Mouse (Mus musculus) MEL (cell line): ENCODE data around the gene Sh3bp4. TPM values are rescaled to one million over a fixed set of nuclear protein-coding genes. Genes with fewer than 3 reads are reported as not detected.

ENCODE experiments used
- DNase-seq: peaks from one replicate; pipeline ENCODE4 v3.0.0; 2011; ENCODE audit warnings: low read depth, low spot score
- H3K27ac ChIP-seq: 2 replicates; pipeline ENCODE4 v1.5.1; 2012; ENCODE audit warnings: low read depth, mild to moderate bottlenecking, control low read depth, low read length, moderate library complexity; ENCODE audit not compliant: control insufficient read depth
- H3K27me3 ChIP-seq, 2 experiments: fragments of 150-350 bp in 1 of 2; sonication (generic) in 1 of 2; 2 replicates each; pipeline ENCODE4 v1.6.1; 2012; ENCODE audit warnings: low read length in 2 of 2, mild to moderate bottlenecking in 2 of 2, improper control_type of control experiment in 1 of 2, moderate library complexity in 1 of 2; ENCODE audit not compliant: insufficient read depth in 2 of 2, control insufficient read depth in 1 of 2
- H3K36me3 ChIP-seq, 2 experiments: 2 replicates each; pipeline ENCODE4 v1.6.1; 2012 to 2014; ENCODE audit warnings: low read length in 2 of 2, improper control_type of control experiment in 1 of 2, inconsistent platforms in 1 of 2, mild to moderate bottlenecking in 1 of 2; ENCODE audit not compliant: insufficient read depth in 2 of 2, control insufficient read depth in 1 of 2
- H3K4me1 ChIP-seq, 2 experiments: fragments of 150-350 bp in 1 of 2; sonication (generic) in 1 of 2; 2 replicates each; pipeline ENCODE4 v1.6.1; 2012; ENCODE audit warnings: low read length in 2 of 2, improper control_type of control experiment in 1 of 2, mild to moderate bottlenecking in 1 of 2; ENCODE audit not compliant: insufficient read depth in 2 of 2, control insufficient read depth in 1 of 2
- H3K4me3 ChIP-seq, 2 experiments: fragments of 150-350 bp in 1 of 2; sonication (generic) in 1 of 2; 2 replicates each; pipeline ENCODE4 v1.5.1; 2012; ENCODE audit warnings: low read depth in 2 of 2, low read length in 2 of 2, mild to moderate bottlenecking in 2 of 2, moderate library complexity in 2 of 2, control low read depth in 1 of 2, improper control_type of control experiment in 1 of 2; ENCODE audit not compliant: control insufficient read depth in 1 of 2, insufficient read depth in 1 of 2
- H3K79me2 ChIP-seq: 2 replicates; pipeline ENCODE4 v1.6.1; 2012; ENCODE audit warnings: mild to moderate bottlenecking, low read length, moderate library complexity; ENCODE audit not compliant: control insufficient read depth, poor library complexity, insufficient read depth
- H3K9ac ChIP-seq: 2 replicates; pipeline ENCODE4 v1.6.1; 2012; ENCODE audit warnings: low read depth, mild to moderate bottlenecking, control low read depth, low read length, moderate library complexity; ENCODE audit not compliant: control insufficient read depth, poor library complexity, severe bottlenecking
- H3K9me3 ChIP-seq: fragments of 150-350 bp; sonication (generic); replicated peaks from 2 replicates; pipeline ENCODE4 v1.6.1; 2012; ENCODE audit warnings: mild to moderate bottlenecking, low read length, improper control_type of control experiment, moderate library complexity; ENCODE audit not compliant: insufficient read depth
- CHD2 ChIP-seq: IDR thresholded peaks from 2 replicates; pipeline ENCODE4 v1.6.1; 2011; ENCODE audit warnings: low read length, improper control_type of control experiment
- E2F4 ChIP-seq: IDR thresholded peaks from 2 replicates; pipeline ENCODE4 v1.6.1; 2011; ENCODE audit warnings: low read depth, low read length, improper control_type of control experiment, borderline replicate concordance
- EP300 ChIP-seq, 2 experiments: IDR thresholded peaks; 2 replicates each; pipeline ENCODE4 v1.6.1; 2011; ENCODE audit warnings: improper control_type of control experiment in 2 of 2, low read length in 2 of 2, low read depth in 1 of 2, mild to moderate bottlenecking in 1 of 2
- GATA1 ChIP-seq: IDR thresholded peaks from 2 replicates; pipeline ENCODE4 v1.6.1; 2011; ENCODE audit warnings: low read depth, low read length, improper control_type of control experiment
- JUND ChIP-seq: IDR thresholded peaks from 2 replicates; pipeline ENCODE4 v1.6.1; 2011; ENCODE audit warnings: low read depth, mild to moderate bottlenecking, improper control_type of control experiment, low read length
- KAT2A ChIP-seq: conservative IDR thresholded peaks from 2 replicates; pipeline ENCODE4 v1.6.1; 2012; ENCODE audit warnings: low read depth, low read length, improper control_type of control experiment, inconsistent platforms
- MAFK ChIP-seq: IDR thresholded peaks from 2 replicates; pipeline ENCODE4 v1.6.1; 2011; ENCODE audit warnings: low read depth, mild to moderate bottlenecking, low read length, improper control_type of control experiment, borderline replicate concordance
- MEF2A ChIP-seq: IDR thresholded peaks from 2 replicates; pipeline ENCODE4 v1.6.1; 2014; ENCODE audit warnings: low read depth, mild to moderate bottlenecking, inconsistent platforms, low read length, improper control_type of control experiment; ENCODE audit not compliant: poor library complexity, insufficient replicate concordance, severe bottlenecking; ENCODE audit errors: extremely low read depth
- MXI1 ChIP-seq: IDR thresholded peaks from 2 replicates; pipeline ENCODE4 v1.6.1; 2011; ENCODE audit warnings: mild to moderate bottlenecking, low read depth, low read length, improper control_type of control experiment
- MYC ChIP-seq: IDR thresholded peaks from 2 replicates; pipeline ENCODE4 v1.6.1; 2011; ENCODE audit warnings: low read depth, mild to moderate bottlenecking, low read length, improper control_type of control experiment, moderate library complexity
- NELFE ChIP-seq: IDR thresholded peaks from 2 replicates; pipeline ENCODE4 v1.6.1; 2011; ENCODE audit warnings: low read depth, low read length, improper control_type of control experiment
- NRF1 ChIP-seq: IDR thresholded peaks from 2 replicates; pipeline ENCODE4 v1.6.1; 2014; ENCODE audit warnings: low read depth, mild to moderate bottlenecking, inconsistent platforms, low read length, improper control_type of control experiment, moderate library complexity; ENCODE audit not compliant: poor library complexity, insufficient read depth, severe bottlenecking
- POLR2AphosphoS2 ChIP-seq: IDR thresholded peaks from 2 replicates; pipeline ENCODE4 v1.6.1; 2011; ENCODE audit warnings: low read length, improper control_type of control experiment
- TBP ChIP-seq: IDR thresholded peaks from 2 replicates; pipeline ENCODE4 v1.8.0; 2011; ENCODE audit warnings: low read depth, low read length, improper control_type of control experiment
- USF1 ChIP-seq: IDR thresholded peaks from 2 replicates; pipeline ENCODE4 v1.6.1; 2014; ENCODE audit warnings: low read depth, mild to moderate bottlenecking, inconsistent platforms, low read length, improper control_type of control experiment, moderate library complexity
- USF2 ChIP-seq, 2 experiments: IDR thresholded peaks; 2 replicates each; pipeline ENCODE4 v1.6.1; 2011 to 2012; ENCODE audit warnings: improper control_type of control experiment in 2 of 2, low read length in 2 of 2, borderline replicate concordance in 1 of 2, inconsistent platforms in 1 of 2, low read depth in 1 of 2, mild to moderate bottlenecking in 1 of 2; ENCODE audit not compliant: insufficient read depth in 1 of 2
- ZC3H11A ChIP-seq: IDR thresholded peaks from 2 replicates; pipeline ENCODE4 v1.6.1; 2012; ENCODE audit warnings: low read depth, mild to moderate bottlenecking, inconsistent platforms, low read length, improper control_type of control experiment
- ZKSCAN1 ChIP-seq: IDR thresholded peaks from 2 replicates; pipeline ENCODE4 v1.6.1; 2012; ENCODE audit warnings: low read depth, mild to moderate bottlenecking, inconsistent platforms, low read length, improper control_type of control experiment, moderate library complexity
- ZMIZ1 ChIP-seq: IDR thresholded peaks from 2 replicates; pipeline ENCODE4 v1.6.1; 2012; ENCODE audit warnings: low read depth, mild to moderate bottlenecking, inconsistent platforms, low read length, improper control_type of control experiment, moderate library complexity
- polyA plus RNA-seq, 2 experiments: library from polyadenylated mRNA; stranded (reverse) in 1 of 2; unstranded in 1 of 2; fragments of >175 nt in 1 of 2; fragments of >200 nt in 1 of 2; gene quantifications; 2 replicates each; pipeline versions ENCODE4 v1.2.1 to v1.2.4; 2012; ENCODE audit warnings: low replicate concordance in 2 of 2, low read depth in 1 of 2; ENCODE audit not compliant: insufficient read length in 2 of 2, insufficient read depth in 1 of 2, missing spikeins in 1 of 2
- total RNA-seq: library from RNA; depleted of rRNA; stranded (reverse); fragments of 300-350 nt; gene quantifications from 2 replicates; pipeline ENCODE4 v1.2.3, GENCODE M21; 2012

Gene Sh3bp4
- total and polyA plus RNA-seq, 3 experiments = not detected

DNA sequence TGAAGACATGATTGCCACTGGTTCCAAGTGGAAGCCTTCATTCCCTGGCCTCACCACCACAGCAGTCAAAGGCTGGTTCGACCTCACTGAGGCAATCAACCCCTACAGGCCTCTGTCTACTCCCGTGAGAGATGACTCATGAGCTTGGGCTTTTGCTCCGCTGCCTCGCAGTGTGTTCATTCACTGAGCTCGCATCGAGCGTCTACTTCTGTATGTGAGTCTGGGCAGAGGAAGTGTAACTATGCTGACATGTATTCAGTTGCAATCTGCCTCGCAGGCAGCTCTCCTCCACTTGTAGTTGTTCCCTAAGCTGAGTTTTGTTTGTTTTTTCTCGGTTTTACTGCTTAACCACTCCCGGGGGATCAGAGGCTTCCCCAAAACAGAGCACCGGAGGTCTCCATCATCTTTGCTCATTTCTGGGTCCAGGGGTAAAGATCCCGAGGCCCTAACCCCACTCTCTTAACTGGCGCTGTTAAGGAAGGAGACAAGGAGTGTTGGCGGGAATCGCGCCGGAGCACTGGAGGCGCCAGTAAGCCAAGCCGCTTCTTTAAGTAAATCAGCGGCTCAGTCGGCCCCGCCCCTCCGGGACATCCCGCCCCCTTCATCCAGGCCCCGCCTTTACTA is 624 bp upstream of the Sh3bp4 start:
- Histone ChIP-seq H3K27ac (no peak overlapping the region), H3K27me3 (no peaks in the 10 kb centered on the region), H3K4me1 (no peaks in the 10 kb centered on the region), H3K4me3 (no peak overlapping the region), H3K79me2 (no peaks in the 10 kb centered on the region)
- TF ChIP-seq TBP = no peak
- TF ChIP-seq ZKSCAN1 = no peak
- no peak for TF ChIP-seq USF2 (IDR thresholded peaks at IDR 0.05; ENCODE audit: borderline replicate concordance in 1 of 2, insufficient read depth in 1 of 2, low read depth in 1 of 2, low read length in 2 of 2)
- TF ChIP-seq, all 39 proteins: peak for 0
- Histone ChIP-seq H3K36me3 (no peaks in the 10 kb centered on the region), H3K9me3 (no peaks in the 10 kb centered on the region), H3K9ac (no peak overlapping the region)
- DNase-seq = no peak

DNA sequence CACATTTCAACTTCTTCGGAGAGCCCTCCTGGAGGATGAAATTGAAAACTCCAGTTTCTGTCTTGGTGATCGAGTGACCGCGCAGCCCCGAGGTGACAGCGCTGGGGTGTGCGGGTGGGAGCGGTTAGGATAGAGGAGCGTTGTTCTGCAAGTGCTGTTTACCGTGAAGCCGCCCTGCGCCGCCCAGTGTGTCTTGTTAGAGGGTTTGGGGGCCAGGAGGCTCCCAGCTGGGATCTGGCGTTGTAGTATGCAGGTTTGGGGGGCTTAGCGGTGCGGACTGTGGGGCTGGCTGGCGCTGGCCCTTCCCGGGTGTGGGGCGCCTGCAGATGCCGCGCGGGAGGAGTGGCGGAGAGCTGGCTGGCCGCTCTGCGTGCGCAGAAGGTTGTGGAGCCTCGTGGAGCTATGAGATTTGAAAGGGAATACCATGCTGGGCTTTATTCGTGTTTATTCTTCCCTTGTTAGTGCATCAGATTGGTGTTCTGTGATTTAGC is 701 bp downstream of the Sh3bp4 start:
- DNase-seq = no peak
- no peak for TF ChIP-seq GATA1
- TF ChIP-seq E2F4 = no peak
- TF ChIP-seq MAFK = no peak
- TF ChIP-seq CHD2 = no peak
- no peak for TF ChIP-seq KAT2A
- H3K4me1 ChIP-seq = no peaks in the 10 kb centered on the region
- H3K27ac ChIP-seq = no peak overlapping the region
- no peaks in the 10 kb centered on the region for H3K79me2 ChIP-seq
- no peaks in the 10 kb centered on the region for H3K36me3 ChIP-seq
- no peaks in the 10 kb centered on the region for H3K27me3 ChIP-seq
- no peaks in the 10 kb centered on the region; the same call in 1 of the 2 replicates for H3K9me3 ChIP-seq
- no peak overlapping the region for H3K9ac ChIP-seq
- H3K4me3 ChIP-seq = no peak overlapping the region

DNA sequence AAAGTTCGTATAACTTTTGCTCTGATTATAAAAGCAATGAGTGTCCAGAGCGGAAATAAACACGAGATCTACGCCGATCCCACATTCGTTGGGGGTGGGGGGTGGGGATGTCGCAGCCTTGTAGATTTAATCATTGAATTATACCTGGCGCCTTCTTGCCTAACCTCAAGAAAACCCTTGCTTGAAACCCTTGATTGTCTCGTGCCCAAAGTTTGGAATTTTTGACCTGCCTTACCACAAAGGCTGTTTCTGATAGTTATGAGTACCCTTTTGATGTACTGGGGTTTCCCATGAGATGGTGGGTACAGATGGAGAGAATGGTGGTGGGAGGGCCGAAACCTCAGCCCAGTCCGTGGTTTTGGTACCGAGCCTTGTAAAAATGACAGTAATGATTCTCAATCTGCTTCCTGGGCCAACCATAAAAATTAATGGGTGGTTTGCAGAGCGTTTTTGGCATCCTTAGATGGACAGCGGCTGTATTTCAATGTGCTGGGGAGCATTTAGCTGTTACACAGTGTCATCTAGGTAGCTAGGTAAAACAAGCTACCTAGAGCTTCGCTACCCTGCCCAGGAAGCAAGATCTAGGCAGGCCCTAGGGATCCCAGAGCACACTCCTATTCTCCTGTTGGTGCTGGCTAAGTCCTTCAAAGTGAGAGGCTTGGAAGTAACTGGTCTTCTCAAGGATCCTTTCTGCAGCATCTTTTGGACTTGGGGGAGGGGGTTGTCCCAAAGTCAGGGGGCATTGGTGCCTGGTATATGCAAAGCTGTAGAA is 1.3 kb downstream of the Sh3bp4 start:
- no peak overlapping the region for H3K27ac ChIP-seq
- H3K79me2 ChIP-seq = no peaks in the 10 kb centered on the region
- no peak overlapping the region for H3K9ac ChIP-seq
- no peaks in the 10 kb centered on the region for H3K4me1 ChIP-seq
- H3K4me3 ChIP-seq = no peak overlapping the region
- H3K36me3 ChIP-seq = no peaks in the 10 kb centered on the region
- no peak for DNase-seq
- H3K9me3 ChIP-seq = no peaks in the 10 kb centered on the region; the same call in 1 of the 2 replicates
- TF ChIP-seq JUND (no peak), MYC (no peak), MEF2A (no peak), NRF1 (no peak), ZMIZ1 (no peak), NELFE (no peak), ZKSCAN1 (no peak), ZC3H11A (no peak), MAFK (no peak), E2F4 (no peak), EP300 (IDR thresholded peaks at IDR 0.05; ENCODE audit: low read depth in 1 of 2, low read length in 2 of 2) (no peak), USF2 (IDR thresholded peaks at IDR 0.05; ENCODE audit: borderline replicate concordance in 1 of 2, insufficient read depth in 1 of 2, low read depth in 1 of 2, low read length in 2 of 2) (no peak), USF1 (no peak), MXI1 (no peak), POLR2AphosphoS2 (no peak)
- no peaks in the 10 kb centered on the region for H3K27me3 ChIP-seq
